Mouse (Mus musculus): ENCODE measurements around the gene Lhx8. TPM values are rescaled to one million over a fixed set of nuclear protein-coding genes. Genes with fewer than 3 reads are reported as not detected.

Lhx8 gene
- polyA plus RNA-seq, 1 experiment from 2014 or later, result not detected

- H3K27ac ChIP-seq, result no peak overlapping the region
Measured at GRCm38 (mm10) chr3:154331003-154331340, 513 bp upstream of the Lhx8 start.

GRCm38 (mm10) chr3:154329323-154330180 is 907 bp downstream of the Lhx8 start:
- whole genome bisulfite sequencing (ENCODE audit: missing documents), result 3% methylated on average over 53 of the region's 54 CpGs
- Histone ChIP-seq H3K79me2 (ENCODE audit: inconsistent target) (no peaks in the 10 kb centered on the region), H3K4me3 (ENCODE audit: inconsistent target) (no peak overlapping the region), H3K36me3 (ENCODE audit: inconsistent target) (no peaks in the 10 kb centered on the region), H3K27ac (no peak overlapping the region)

More at GRCm38 (mm10) chr3:154331003-154331340, 513 bp upstream of the Lhx8 start:
- H3K79me2 ChIP-seq (ENCODE audit: inconsistent target), result no peaks in the 10 kb centered on the region
- no peak overlapping the region for H3K4me3 ChIP-seq (ENCODE audit: inconsistent target)
- no peaks in the 10 kb centered on the region for H3K36me3 ChIP-seq (ENCODE audit: inconsistent target)
- 2% methylated on average over 10 of the region's 10 CpGs for WGBS (ENCODE audit: missing documents)

- Histone ChIP-seq H3K79me2 (ENCODE audit: inconsistent target) (no peaks in the 10 kb centered on the region), H3K27ac (no peak overlapping the region), H3K36me3 (ENCODE audit: inconsistent target) (no peaks in the 10 kb centered on the region), H3K4me3 (ENCODE audit: inconsistent target) (no peak overlapping the region)
- 2% methylated on average over 20 of the region's 22 CpGs for WGBS (ENCODE audit: missing documents)
Measured at GRCm38 (mm10) chr3:154328721-154329322, 1.6 kb downstream of the Lhx8 start.

- no peak overlapping the region for H3K4me3 ChIP-seq (ENCODE audit: inconsistent target)
Measured at GRCm38 (mm10) chr3:154327883-154328720, 2.4 kb downstream of the Lhx8 start.

GRCm38 (mm10) chr3:154327110-154327882 is 3.2 kb downstream of the Lhx8 start:
- no peak overlapping the region for H3K4me3 ChIP-seq (ENCODE audit: inconsistent target)
- H3K36me3 ChIP-seq (ENCODE audit: inconsistent target), result no peaks in the 10 kb centered on the region
- no peak overlapping the region for H3K27ac ChIP-seq
- WGBS (ENCODE audit: missing documents), result 4% methylated on average over 13 of the region's 13 CpGs
- H3K79me2 ChIP-seq (ENCODE audit: inconsistent target), result no peaks in the 10 kb centered on the region

More at GRCm38 (mm10) chr3:154327883-154328720, 2.4 kb downstream of the Lhx8 start:
- Histone ChIP-seq H3K36me3 (ENCODE audit: inconsistent target) (no peaks in the 10 kb centered on the region), H3K27ac (no peak overlapping the region), H3K79me2 (ENCODE audit: inconsistent target) (no peaks in the 10 kb centered on the region)
- WGBS (ENCODE audit: missing documents), result 5% methylated on average over 69 of the region's 86 CpGs

- WGBS (ENCODE audit: missing documents), result 70% methylated on average over 13 of the region's 13 CpGs
- no peak overlapping the region for H3K27ac ChIP-seq
- H3K79me2 ChIP-seq (ENCODE audit: inconsistent target), result no peaks in the 10 kb centered on the region
- no peaks in the 10 kb centered on the region for H3K36me3 ChIP-seq (ENCODE audit: inconsistent target)
- no peak overlapping the region for H3K4me3 ChIP-seq (ENCODE audit: inconsistent target)
Measured at GRCm38 (mm10) chr3:154321921-154322574, 8.4 kb downstream of the Lhx8 start.

DNA sequence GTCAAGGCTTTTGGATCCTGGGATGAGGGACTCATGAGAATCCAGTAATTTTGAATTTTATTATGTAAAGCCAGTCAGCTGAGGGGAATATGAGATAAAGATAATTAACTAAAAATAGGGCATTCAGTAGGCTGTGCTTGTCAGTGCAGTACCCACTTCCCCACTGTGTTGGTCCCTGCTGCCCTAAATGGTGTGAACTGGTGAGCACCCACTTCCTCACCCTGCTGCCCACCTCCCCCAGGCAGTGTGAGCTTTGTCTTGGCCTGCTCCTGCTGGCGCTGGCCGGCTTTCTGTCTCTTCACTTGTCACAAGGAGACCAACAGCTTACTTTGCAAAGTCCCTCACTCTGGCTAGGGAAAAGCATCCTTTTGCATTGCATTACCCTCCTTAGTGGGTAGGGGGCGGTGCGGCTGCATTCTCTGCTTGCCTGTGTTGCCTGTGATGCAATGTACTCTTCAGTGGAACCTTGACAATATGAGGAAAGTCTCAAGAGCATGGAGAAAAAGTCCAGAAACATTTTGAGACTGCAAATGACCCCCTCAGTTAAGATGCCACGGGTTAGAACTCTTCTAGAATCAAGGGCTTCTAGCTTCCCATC is 12.7 kb downstream of the Lhx8 start:
- Histone ChIP-seq H3K79me2 (ENCODE audit: inconsistent target) (no peaks in the 10 kb centered on the region), H3K4me3 (ENCODE audit: inconsistent target) (no peak overlapping the region), H3K36me3 (ENCODE audit: inconsistent target) (no peaks in the 10 kb centered on the region), H3K27ac (no peak overlapping the region)
- WGBS (ENCODE audit: missing documents), result 34% methylated on average over 5 of the region's 5 CpGs

DNA sequence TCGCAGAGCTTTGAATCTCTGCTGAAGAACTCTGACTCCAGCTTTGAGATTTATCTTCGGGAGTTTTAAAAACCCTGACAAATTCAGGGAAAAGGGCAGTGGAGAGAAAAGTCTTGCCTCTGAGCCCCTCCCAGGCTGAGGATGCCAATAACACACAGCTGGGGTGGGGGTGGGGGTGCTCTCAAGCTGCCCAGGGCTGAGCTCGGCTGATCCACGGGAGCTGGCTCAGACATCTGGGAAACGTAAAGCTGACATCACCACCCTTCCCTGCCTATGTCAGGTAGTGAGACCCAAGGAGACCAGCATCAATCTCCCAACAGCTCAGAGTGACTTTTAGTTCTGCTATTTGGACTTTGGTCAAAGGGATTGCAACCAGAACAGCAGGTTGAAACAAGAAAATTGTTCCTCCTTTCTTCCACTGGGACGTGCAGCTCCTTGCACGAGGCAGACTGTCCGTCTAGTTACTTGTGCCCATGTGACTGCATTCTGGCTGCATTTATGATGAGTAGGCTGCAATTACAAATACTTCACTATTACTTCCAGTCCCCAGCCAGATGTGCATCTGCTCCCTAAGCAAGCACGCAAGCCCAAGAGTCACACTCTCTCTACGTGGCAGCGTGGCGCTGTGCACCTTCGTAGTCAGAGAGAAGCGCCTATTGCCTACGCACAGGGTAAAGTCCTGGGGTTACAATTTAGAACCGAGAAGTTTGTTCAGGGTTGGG is 25.1 kb downstream of the Lhx8 start:
- H3K27ac ChIP-seq, result no peak overlapping the region
- no peaks in the 10 kb centered on the region for H3K36me3 ChIP-seq (ENCODE audit: inconsistent target)
- no peak overlapping the region for H3K4me3 ChIP-seq (ENCODE audit: inconsistent target)
- no peaks in the 10 kb centered on the region for H3K79me2 ChIP-seq (ENCODE audit: inconsistent target)
- 74% methylated on average over 16 of the region's 16 CpGs for WGBS (ENCODE audit: missing documents)

DNA sequence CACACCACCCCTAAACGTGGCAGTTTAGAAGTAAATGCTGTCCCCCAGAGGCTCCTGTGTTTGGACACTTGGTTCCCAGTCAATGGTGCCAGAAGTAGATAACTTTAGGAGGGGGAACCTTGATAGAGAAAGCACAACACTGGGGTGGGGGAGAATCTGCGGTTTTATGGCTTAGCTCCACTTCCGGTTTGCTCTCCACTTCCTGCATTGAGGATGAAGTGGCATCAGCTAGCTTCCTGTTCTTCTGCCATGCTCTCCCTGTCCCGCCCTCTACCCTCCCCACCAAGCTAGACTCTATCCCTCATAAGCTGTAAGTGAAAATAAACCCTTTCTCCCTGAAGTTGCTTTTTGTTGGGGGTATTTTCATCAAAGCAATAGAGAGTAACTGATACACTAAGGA is 29.4 kb downstream of the Lhx8 start:
- H3K4me3 ChIP-seq (ENCODE audit: inconsistent target), result no peak overlapping the region
- no peaks in the 10 kb centered on the region for H3K79me2 ChIP-seq (ENCODE audit: inconsistent target)
- H3K36me3 ChIP-seq (ENCODE audit: inconsistent target), result no peaks in the 10 kb centered on the region
- 19% methylated on average over 4 of the region's 4 CpGs for WGBS (ENCODE audit: missing documents)
- no peak overlapping the region for H3K27ac ChIP-seq

DNA sequence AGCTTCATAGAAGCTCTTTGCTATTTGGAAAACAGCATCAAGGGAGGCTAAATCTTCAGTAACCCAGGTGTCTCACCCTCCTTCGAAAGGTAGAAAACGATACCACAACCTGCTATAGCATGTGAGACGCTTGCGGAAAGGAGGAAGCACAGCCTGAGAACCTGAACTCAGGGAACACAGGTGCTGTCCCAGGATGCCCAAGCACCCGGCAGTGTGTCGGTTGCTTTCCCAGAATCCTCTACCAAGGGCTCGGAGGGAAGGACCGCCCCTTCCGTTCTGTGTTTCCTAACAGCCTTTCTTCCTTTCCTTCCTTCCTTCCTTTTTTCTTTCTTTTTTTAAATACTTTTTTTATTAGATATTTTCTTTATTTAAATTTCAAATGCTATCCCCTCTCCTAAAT is 30.5 kb downstream of the Lhx8 start:
- H3K79me2 ChIP-seq (ENCODE audit: inconsistent target), result no peaks in the 10 kb centered on the region
- no peak overlapping the region for H3K27ac ChIP-seq
- no peaks in the 10 kb centered on the region for H3K36me3 ChIP-seq (ENCODE audit: inconsistent target)
- 88% methylated on average over 6 of the region's 9 CpGs for WGBS (ENCODE audit: missing documents)
- no peak overlapping the region for H3K4me3 ChIP-seq (ENCODE audit: inconsistent target)

- no peaks in the 10 kb centered on the region for H3K79me2 ChIP-seq (ENCODE audit: inconsistent target)
- no peak overlapping the region for H3K27ac ChIP-seq
- no peak overlapping the region for H3K4me3 ChIP-seq (ENCODE audit: inconsistent target)
- H3K36me3 ChIP-seq (ENCODE audit: inconsistent target), result no peaks in the 10 kb centered on the region
Measured at GRCm38 (mm10) chr3:154298490-154298889, 32.0 kb downstream of the Lhx8 start.

- Histone ChIP-seq H3K36me3 (ENCODE audit: inconsistent target) (no peaks in the 10 kb centered on the region), H3K4me3 (ENCODE audit: inconsistent target) (no peak overlapping the region), H3K27ac (no peak overlapping the region), H3K79me2 (ENCODE audit: inconsistent target) (no peaks in the 10 kb centered on the region)
- WGBS (ENCODE audit: missing documents), result 77% methylated on average over 6 of the region's 6 CpGs
Measured at GRCm38 (mm10) chr3:154297499-154297898, 33.0 kb downstream of the Lhx8 start.

Measured in macrophage (primary cell).